10 mouse cellular contexts compared by ENCODE assay signal in genomic region chr10:88330695-88331094, GRCm38 (mm10). TPM values are rescaled to one million over a fixed set of nuclear protein-coding genes. Genes with fewer than 3 reads are reported as not detected.
DNase-seq lines count a peak whose midpoint lies in the region; ATAC-seq and TF ChIP-seq lines count a peak whose summit lies in the region.
"Had no signal": no experiment of that assay in that cellular context is flagged by ENCODE, and none has a peak within 500 bp of the region (broad histone marks: within the 10 kb centered on the region; RNA-seq: fewer than 3 reads in every experiment).

No protein-coding gene starts in this region.

- H3K4me1 ChIP-seq in heart, postnatal 0 days (ENCODE audit: control insufficient read depth, insufficient read depth): no peaks in the 10 kb centered on the region
- no peaks in the 10 kb centered on the region for H3K4me1 ChIP-seq in heart, embryonic 12.5 days (replicated peaks)
- no peaks in the 10 kb centered on the region for H3K4me1 ChIP-seq in stomach, embryonic 16.5 days (ENCODE audit: control insufficient read depth, insufficient read depth, low read length)
- H3K4me1 ChIP-seq: embryonic facial prominence, embryonic 12.5 days; limb, embryonic 15.5 days had no signal

- no peak for DNase-seq in heart, postnatal 0 days (ENCODE audit: low spot score)
- DNase-seq in lung, postnatal 36 days: peak; percentile 48
- no peak for DNase-seq in lung, postnatal 14 days
- DNase-seq in embryo, embryonic 10.5 days (ENCODE audit: low spot score): peak; percentile 52
- DNase-seq in gastrocnemius, postnatal 10 days: no peak
- DNase-seq in lung, postnatal 25 days (ENCODE audit: low spot score): no peak

- H3K27ac ChIP-seq in heart, postnatal 0 days (ENCODE audit: low read depth): no peak overlapping the region
- H3K27ac ChIP-seq in heart, embryonic 12.5 days (ENCODE audit: poor library complexity, severe bottlenecking): no peak overlapping the region
- H3K27ac ChIP-seq in stomach, embryonic 16.5 days (ENCODE audit: low read length): no peak overlapping the region
- H3K27ac ChIP-seq: embryonic facial prominence, embryonic 12.5 days; limb, embryonic 15.5 days had no signal

- no peaks in the 10 kb centered on the region for H3K36me3 ChIP-seq in heart, postnatal 0 days (replicated peaks; ENCODE audit: control insufficient read depth, insufficient read depth, low read length)
- no peaks in the 10 kb centered on the region for H3K36me3 ChIP-seq in heart, embryonic 12.5 days
- no peaks in the 10 kb centered on the region for H3K36me3 ChIP-seq in stomach, embryonic 16.5 days (ENCODE audit: control insufficient read depth, insufficient read depth, low read length)
- H3K36me3 ChIP-seq: embryonic facial prominence, embryonic 12.5 days; limb, embryonic 15.5 days had no signal

- TF ChIP-seq EP300 in heart, postnatal 0 days (IDR thresholded peaks at IDR 0.05; ENCODE audit: low read depth): no peak

- no peaks in the 10 kb centered on the region for H3K27me3 ChIP-seq in heart, postnatal 0 days (ENCODE audit: control insufficient read depth, insufficient read depth, low read length)
- H3K27me3 ChIP-seq in heart, embryonic 12.5 days (replicated peaks): no peaks in the 10 kb centered on the region
- no peaks in the 10 kb centered on the region for H3K27me3 ChIP-seq in stomach, embryonic 16.5 days (ENCODE audit: control insufficient read depth, insufficient read depth, low read length)
- H3K27me3 ChIP-seq: embryonic facial prominence, embryonic 12.5 days; limb, embryonic 15.5 days had no signal

- no peak overlapping the region for H3K4me2 ChIP-seq in heart, postnatal 0 days (ENCODE audit: low read depth, low read length)
- H3K4me2 ChIP-seq in heart, embryonic 12.5 days: no peak overlapping the region
- H3K4me2 ChIP-seq in stomach, embryonic 16.5 days (ENCODE audit: low read depth, low read length): no peak overlapping the region
- H3K4me2 ChIP-seq: embryonic facial prominence, embryonic 12.5 days; limb, embryonic 15.5 days had no signal

- WGBS in heart, postnatal 0 days: 28% methylated on average over 5 of the region's 5 CpGs
- WGBS in heart, embryonic 12.5 days: 34% methylated on average over 5 of the region's 5 CpGs
- 20% methylated on average over 5 of the region's 5 CpGs for WGBS in stomach, embryonic 16.5 days

- no peak overlapping the region for H3K9ac ChIP-seq in heart, postnatal 0 days (replicated peaks; ENCODE audit: low read depth, low read length)
- H3K9ac ChIP-seq in heart, embryonic 12.5 days: no peak overlapping the region
- no peak overlapping the region for H3K9ac ChIP-seq in stomach, embryonic 16.5 days (ENCODE audit: low read length)
- H3K9ac ChIP-seq: embryonic facial prominence, embryonic 12.5 days; limb, embryonic 15.5 days had no signal

- ATAC-seq in heart, postnatal 0 days (ENCODE audit: insufficient read depth, low read depth): no peak
- ATAC-seq in heart, embryonic 12.5 days (ENCODE audit: insufficient number of reproducible peaks, low FRiP score): no peak
- ATAC-seq in stomach, embryonic 16.5 days (ENCODE audit: insufficient read depth, low FRiP score): peak; percentile 44; the same call in 1 of the 2 replicates

- no peaks in the 10 kb centered on the region for H3K9me3 ChIP-seq in heart, postnatal 0 days (replicated peaks; ENCODE audit: control insufficient read depth, low read length)
- H3K9me3 ChIP-seq in heart, embryonic 12.5 days (replicated peaks): no peaks in the 10 kb centered on the region; the same call in 1 of the 2 replicates
- H3K9me3 ChIP-seq in stomach, embryonic 16.5 days (replicated peaks; ENCODE audit: control insufficient read depth, low read length): no peaks in the 10 kb centered on the region
- H3K9me3 ChIP-seq: limb, embryonic 15.5 days had no signal

- no peak overlapping the region for H3K4me3 ChIP-seq in heart, postnatal 0 days (ENCODE audit: low read depth, low read length)
- H3K4me3 ChIP-seq in heart, embryonic 12.5 days: no peak overlapping the region
- no peak overlapping the region for H3K4me3 ChIP-seq in stomach, embryonic 16.5 days (replicated peaks; ENCODE audit: low read length)
- H3K4me3 ChIP-seq: embryonic facial prominence, embryonic 12.5 days; limb, embryonic 15.5 days had no signal

- TF ChIP-seq CTCF in heart, postnatal 0 days (IDR thresholded peaks at IDR 0.05; ENCODE audit: low read depth): peak; percentile 33

RNA-seq across cellular contexts. Expression of gene Dram1, which starts 48.2 kb away (rescaled TPM):
- 1.5 and 2.2 TPM in 2 replicates for total RNA-seq in heart, postnatal 0 days (2014; rRNA removed; ENCODE audit: low replicate concordance)
- polyA plus RNA-seq in heart, postnatal 0 days (2015; fragmentation: Nextera tagmentation; extraction: Ambion mirVana): 1.2 and 1.8 TPM in 2 replicates
- 0.91 and 1.2 TPM in 2 replicates for polyA plus RNA-seq in heart, embryonic 12.5 days (2016; fragmentation: Nextera tagmentation; extraction: Ambion mirVana)
- polyA plus RNA-seq in stomach, embryonic 16.5 days (2015; fragmentation: Nextera tagmentation; extraction: Ambion mirVana): 5.9 and 6.6 TPM in 2 replicates
- total RNA-seq in gastrocnemius, postnatal 10 days (2021): 1 to 10 TPM; 2.5 to 2.6 TPM

RNA-seq across cellular contexts. Expression of gene Gnptab, which starts 48.2 kb away (rescaled TPM):
- 15.8 and 18.8 TPM in 2 replicates for total RNA-seq in heart, postnatal 0 days (2014; rRNA removed; ENCODE audit: low replicate concordance)
- 8.4 and 9.7 TPM in 2 replicates for polyA plus RNA-seq in heart, postnatal 0 days (2015; fragmentation: Nextera tagmentation; extraction: Ambion mirVana)
- 11.2 and 12.8 TPM in 2 replicates for polyA plus RNA-seq in heart, embryonic 12.5 days (2016; fragmentation: Nextera tagmentation; extraction: Ambion mirVana)
- 9.0 and 11.2 TPM in 2 replicates for polyA plus RNA-seq in stomach, embryonic 16.5 days (2015; fragmentation: Nextera tagmentation; extraction: Ambion mirVana)
- 10 to 100 TPM; 11.9 to 13.5 TPM for total RNA-seq in gastrocnemius, postnatal 10 days (2021)

Comparison
In these comparisons a context has a peak if more than half of its experiments do, and no peak if none do; other contexts are left out.
1. DNase-seq: peak in lung, postnatal 36 days (single experiment) and embryo, embryonic 10.5 days (single experiment); none in heart, postnatal 0 days (single experiment), lung, postnatal 14 days (single experiment), gastrocnemius, postnatal 10 days (single experiment) and lung, postnatal 25 days (single experiment).